Mouse (Mus musculus): ENCODE measurements around the gene Ppp1r3a. TPM values are rescaled to one million over a fixed set of nuclear protein-coding genes. Genes with fewer than 3 reads are reported as not detected.
"Not testable (repeated sequence)": the region's sequence is repeated elsewhere in the genome, so short reads cannot be mapped to it uniquely, and the experiment has no call there.

Ppp1r3a gene
- 10 to 100 TPM; 65.5 to 69.7 TPM for total RNA-seq (2021)

GRCm38 (mm10) chr6:14754901-14755591 lies at the start of gene Ppp1r3a:
Ppp1r3a (minus strand) TSS chr6:14755274.
- intact Hi-C loops (cut with DNase I), result loop anchor here (10.0 kb wide), 1 partner anchor 170 kb away; no protein-coding TSS in a partner anchor
- no peak for DNase-seq (ENCODE audit: low spot score)

DNA sequence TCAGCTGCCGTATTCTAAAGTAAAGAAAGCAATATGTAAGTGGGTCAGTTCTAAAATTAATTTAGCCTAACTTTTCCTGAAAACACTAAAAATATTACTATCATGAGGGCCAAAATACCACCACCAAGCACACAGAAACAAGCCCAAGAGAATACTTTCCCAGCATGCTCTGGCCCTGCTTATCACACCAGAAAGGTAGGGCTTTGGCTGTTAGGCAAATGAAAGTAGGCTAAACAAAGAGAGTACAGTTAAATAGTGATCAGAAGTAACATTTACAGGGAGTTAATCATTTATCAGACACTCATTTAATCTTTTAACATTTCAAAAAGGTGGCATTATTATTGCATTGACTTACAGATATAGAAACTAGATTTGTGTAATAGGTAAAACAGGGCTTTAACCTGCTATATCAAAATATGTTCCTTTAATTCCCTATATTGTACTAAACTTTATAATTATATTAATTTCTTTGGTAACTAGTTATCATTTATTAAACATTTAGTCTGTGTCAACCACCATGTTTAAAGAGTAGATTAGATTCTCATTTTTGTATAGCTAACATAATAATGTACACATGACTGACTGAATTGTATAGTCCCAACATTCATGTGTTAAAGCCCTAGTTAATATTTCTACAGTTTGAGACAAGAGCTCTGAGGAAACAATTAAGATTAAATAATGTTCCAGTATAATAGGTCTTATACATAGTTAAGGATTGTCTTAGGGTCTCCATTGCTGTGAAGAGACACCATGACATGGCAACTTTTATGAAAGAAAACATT lies 32.3 kb upstream of the Ppp1r3a start:
- DNase-seq (ENCODE audit: low spot score), result no peak
- intact Hi-C loops (cut with DNase I), result no loop called here

GRCm38 (mm10) chr6:14777920-14778319 lies 22.8 kb upstream of the Ppp1r3a start:
- intact Hi-C loops (cut with DNase I), result no loop called here

DNA sequence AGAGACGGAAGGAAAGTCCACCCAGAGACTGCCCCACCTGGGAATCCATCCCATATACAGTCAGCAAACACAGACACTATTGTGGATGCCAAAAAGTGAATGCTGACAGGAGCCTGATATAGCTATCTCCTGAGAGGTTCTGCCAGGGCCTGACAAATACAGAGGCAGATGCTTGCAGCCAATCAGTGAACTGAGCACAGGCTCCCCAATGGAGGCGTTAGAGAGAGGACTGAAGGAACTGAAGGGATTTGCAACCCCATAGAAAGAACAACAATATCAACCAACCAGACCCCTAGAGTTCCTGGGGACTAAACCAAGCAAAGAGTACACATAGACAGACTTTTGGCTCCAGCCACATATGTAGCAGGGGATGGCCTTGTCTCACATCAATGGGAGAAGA lies 16.6 kb upstream of the Ppp1r3a start:
- DNase-seq (ENCODE audit: low spot score), result no peak
- intact Hi-C loops (cut with DNase I), result no loop called here

More at GRCm38 (mm10) chr6:14777920-14778319, 22.8 kb upstream of the Ppp1r3a start:
- DNase-seq (ENCODE audit: low spot score), result no peak

GRCm38 (mm10) chr6:14757486-14757885 lies 2.4 kb upstream of the Ppp1r3a start:
- DNase-seq (ENCODE audit: low spot score), result no peak
- intact Hi-C loops (cut with DNase I), result loop anchor here (10.0 kb wide), 1 partner anchor 173 kb away; no protein-coding TSS in a partner anchor

GRCm38 (mm10) chr6:14753512-14753911 lies 1.6 kb downstream of the Ppp1r3a start:
- intact Hi-C loops (cut with DNase I), result loop anchor here (10.0 kb wide), 1 partner anchor 169 kb away; no protein-coding TSS in a partner anchor
- DNase-seq (ENCODE audit: low spot score), result no peak

DNA sequence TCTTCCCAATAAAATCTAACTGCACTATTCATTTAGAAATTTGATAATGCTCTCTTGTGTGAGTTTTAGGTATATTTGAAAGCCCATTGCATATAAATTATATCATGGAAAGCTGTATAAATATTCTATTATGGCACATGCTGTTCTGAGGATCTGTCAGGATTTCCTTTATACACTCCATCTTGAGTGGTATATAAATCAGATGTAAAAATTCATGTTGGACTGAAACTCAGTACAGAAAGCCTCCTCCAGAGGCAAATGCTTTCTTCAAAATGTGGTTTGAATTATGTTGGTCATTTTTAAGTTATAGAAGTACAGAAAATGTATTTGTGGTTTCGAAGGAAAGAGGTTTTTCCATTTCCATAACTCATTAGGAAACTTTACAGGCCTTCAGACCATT lies 2.9 kb downstream of the Ppp1r3a start:
- no peak for DNase-seq (ENCODE audit: low spot score)
- intact Hi-C loops (cut with DNase I), result loop anchor here (10.0 kb wide), 1 partner anchor 167 kb away; no protein-coding TSS in a partner anchor

- DNase-seq (ENCODE audit: low spot score), result no peak
- intact Hi-C loops (cut with DNase I), result no loop called here
Measured at GRCm38 (mm10) chr6:14747000-14747399, 8.1 kb downstream of the Ppp1r3a start.

- intact Hi-C loops (cut with DNase I), result no loop called here
- no peak for DNase-seq (ENCODE audit: low spot score)
Measured at GRCm38 (mm10) chr6:14736017-14736416, 19.1 kb downstream of the Ppp1r3a start.

DNA sequence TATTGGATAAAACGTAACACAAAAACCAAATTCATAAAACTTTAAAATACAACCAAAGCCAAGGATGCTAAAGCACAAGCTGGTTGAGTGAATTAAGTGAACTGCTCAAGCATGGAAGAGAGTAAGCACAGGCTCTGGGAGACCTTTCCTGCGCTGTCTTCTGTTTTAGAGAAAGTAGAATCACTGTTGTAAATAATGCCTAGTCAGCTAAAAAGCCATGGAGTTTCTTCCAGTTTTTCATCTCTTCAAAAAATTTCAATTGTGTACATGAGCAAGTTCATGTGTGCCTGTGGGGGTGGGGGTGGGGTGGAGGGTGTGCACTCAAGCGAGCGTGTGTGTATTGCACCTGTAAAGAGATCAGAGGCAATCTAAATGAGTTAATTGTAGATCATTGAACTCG lies 24.1 kb downstream of the Ppp1r3a start:
- no peak for DNase-seq (ENCODE audit: low spot score)
- intact Hi-C loops (cut with DNase I), result no loop called here

DNA sequence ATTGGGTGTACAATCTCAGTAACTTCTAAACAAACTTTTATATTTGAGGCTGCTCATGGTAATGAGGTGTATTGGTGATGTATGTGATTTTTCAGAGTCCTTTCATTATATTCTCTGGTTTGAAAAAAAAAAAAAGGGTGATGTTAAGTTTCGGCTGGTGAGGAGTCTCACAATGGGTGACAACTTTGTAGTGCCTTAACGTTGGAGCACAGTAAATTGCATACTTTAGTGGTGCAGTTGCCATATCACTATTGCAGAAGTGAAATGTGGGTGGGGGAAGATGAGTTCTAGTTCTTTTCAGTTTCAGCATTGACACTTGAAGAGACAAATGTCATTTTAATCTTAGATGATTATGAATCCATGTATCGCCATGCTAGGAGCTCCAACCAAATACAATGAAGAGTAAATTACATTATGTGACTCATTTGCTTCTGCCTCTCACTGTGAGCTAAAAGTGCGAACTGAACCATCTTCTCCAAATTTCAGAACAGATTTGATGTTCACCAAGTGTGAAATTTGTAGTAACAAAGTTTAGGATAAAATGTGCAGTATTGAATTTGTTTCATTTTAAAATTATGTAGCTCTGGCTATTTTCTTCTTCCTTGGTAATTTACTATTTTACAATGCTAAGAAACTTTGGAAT lies 34.2 kb downstream of the Ppp1r3a start:
- no peak for DNase-seq (ENCODE audit: low spot score)
- intact Hi-C loops (cut with DNase I), result no loop called here

DNA sequence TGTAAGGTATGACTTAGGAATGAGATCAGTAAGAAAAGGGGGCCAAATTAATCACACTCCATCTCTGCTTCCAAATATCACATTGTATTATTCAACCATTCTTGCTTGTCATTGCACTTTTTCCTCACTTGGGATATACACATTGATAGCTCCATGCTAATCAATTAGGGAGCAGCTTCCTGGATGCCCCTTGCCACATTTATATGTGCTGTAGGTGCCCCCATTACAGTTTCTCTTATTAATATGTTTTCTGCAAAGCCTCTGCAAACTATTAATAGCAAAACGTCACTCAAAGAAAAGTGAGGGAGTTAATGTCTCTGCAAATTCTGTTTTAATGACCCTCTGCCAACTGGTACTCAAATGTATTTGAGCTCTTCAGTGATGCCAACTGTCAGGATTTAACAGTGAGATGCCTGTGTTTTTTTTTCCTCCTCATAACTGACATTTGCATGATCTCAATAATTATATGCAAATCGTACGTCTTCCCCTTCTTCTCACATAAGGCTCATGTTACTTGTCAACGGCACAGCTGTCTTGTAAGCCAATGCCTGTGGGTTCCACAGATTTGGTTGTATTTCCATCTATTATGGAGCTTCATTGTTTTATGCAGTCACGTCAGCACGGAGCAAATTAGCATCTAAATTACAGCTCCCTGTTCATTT lies 34.8 kb downstream of the Ppp1r3a start:
- DNase-seq (ENCODE audit: low spot score), result no peak

GRCm38 (mm10) chr6:14715129-14715989 lies 39.7 kb downstream of the Ppp1r3a start:
- intact Hi-C loops (cut with DNase I), result no loop called here
- DNase-seq (ENCODE audit: low spot score), result no peak

More for the DNA sequence above, 34.8 kb downstream of the Ppp1r3a start:
- intact Hi-C loops (cut with DNase I), result no loop called here

GRCm38 (mm10) chr6:14712146-14712545 lies 42.9 kb downstream of the Ppp1r3a start:
- intact Hi-C loops (cut with DNase I), result no loop called here
- DNase-seq (ENCODE audit: low spot score), result no peak

DNA sequence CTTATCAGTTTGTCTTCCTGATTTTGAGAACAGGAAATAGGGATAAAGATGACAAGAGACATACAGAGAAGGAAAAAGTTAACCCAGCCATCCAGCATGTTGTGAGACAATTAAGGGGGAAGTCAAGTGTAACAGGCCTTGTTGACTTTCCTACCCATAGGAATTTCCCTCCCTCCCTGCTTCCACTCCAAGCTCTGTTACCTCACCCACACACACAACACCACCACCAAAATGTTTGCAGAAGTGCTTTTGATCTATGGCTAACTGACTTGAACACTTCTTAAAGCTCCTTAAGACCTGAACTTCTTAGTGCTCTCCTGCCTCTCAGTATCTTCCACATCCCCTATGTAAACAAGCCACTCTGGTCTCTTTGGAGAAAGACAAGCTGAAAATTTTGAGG lies 55.0 kb downstream of the Ppp1r3a start:
- DNase-seq (ENCODE audit: low spot score), result no peak
- intact Hi-C loops (cut with DNase I), result no loop called here

DNA sequence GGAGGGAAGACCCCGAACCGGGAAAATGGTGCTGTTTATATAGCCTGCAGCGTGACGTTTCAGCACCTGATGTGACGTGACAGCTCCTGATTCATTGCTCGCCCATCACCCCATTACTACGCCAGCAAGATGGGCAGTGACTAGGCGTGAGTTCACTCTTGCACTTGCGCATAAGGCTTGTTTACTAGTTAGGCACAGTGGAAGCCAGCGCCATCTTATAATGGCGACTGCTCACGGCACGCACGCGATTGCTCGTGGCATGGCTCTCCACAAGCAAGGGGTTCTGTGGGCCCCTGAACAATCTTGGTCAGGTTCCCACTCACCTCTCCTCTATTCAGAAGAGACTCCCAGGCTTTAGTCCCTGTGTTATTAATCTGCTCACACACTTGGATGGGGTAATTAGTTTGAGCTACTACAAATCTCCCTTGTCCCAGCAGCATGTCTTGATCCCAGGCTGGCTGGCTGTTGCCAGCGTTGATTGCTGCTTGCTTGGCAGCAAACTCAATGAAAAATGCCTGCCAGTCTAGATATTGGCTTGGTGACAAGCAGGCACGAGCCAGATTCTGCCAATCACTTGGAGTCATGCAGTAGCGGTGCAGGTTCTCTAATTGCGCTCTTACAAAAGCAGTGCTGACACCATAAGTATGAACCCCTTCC lies 75.7 kb downstream of the Ppp1r3a start:
- intact Hi-C loops (cut with DNase I); DNase-seq (ENCODE audit: low spot score): not testable (repeated sequence)

DNA sequence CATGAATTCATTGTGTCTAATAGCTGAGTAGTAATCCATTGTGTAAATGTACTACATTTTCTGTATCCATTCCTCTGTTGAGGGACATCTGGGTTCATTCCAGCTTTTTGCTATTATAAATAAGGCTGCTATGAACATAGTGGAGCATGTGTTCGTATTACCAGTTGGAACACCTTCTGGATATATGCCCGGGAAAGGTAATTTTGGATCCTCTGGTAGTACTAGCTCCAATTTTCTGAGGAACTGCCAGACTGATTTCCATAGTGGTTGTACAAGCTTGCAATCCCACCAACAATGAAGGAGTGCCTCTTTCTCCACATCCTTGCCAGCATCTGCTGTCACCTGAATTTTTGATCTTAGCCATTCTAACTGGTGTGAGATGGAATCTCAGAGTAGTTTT lies 86.1 kb downstream of the Ppp1r3a start:
- intact Hi-C loops (cut with DNase I); DNase-seq (ENCODE audit: low spot score): not testable (repeated sequence)

DNA sequence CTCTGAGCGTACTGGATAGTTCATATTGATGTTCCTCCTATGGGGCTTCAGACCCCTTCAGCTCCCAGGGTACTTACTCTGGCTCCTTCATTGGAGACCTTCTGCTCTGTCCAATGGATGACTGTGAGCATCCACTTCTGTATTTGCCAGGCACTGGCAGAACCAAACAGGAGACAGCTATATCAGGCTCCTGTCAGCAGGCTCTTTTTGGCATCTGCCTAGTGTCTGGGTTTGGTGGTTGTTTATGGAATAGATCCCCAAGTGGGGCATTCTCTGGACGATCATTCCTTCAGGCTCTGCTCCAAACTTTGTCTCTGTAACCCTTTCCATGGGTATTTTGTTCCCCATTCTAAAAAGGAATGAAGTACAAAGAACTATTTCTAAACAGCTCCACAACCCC lies 87.4 kb downstream of the Ppp1r3a start:
- DNase-seq (ENCODE audit: low spot score); intact Hi-C loops (cut with DNase I): not testable (repeated sequence)

Data from heart, postnatal 25 days (tissue).